Mouse (Mus musculus) MEL (cell line): ENCODE data around the gene Serf2.

ENCODE experiments used
- CHD2 ChIP-seq: IDR thresholded peaks from 2 replicates; pipeline ENCODE4 v1.6.1; 2011; ENCODE audit warnings: low read length, improper control_type of control experiment
- CTCF ChIP-seq, 3 experiments: IDR thresholded peaks in 2 of 3; conservative IDR thresholded peaks in 1 of 3; 2 replicates each; pipeline ENCODE4 v1.5.1; 2011 to 2012; ENCODE audit warnings: low read length in 3 of 3, low read depth in 2 of 3, mild to moderate bottlenecking in 2 of 3, improper control_type of control experiment in 1 of 3, inconsistent platforms in 1 of 3, mixed read lengths in 1 of 3, moderate library complexity in 1 of 3; ENCODE audit not compliant: control insufficient read depth in 1 of 3, insufficient read depth in 1 of 3, poor library complexity in 1 of 3, severe bottlenecking in 1 of 3
- EP300 ChIP-seq, 2 experiments: IDR thresholded peaks; 2 replicates each; pipeline ENCODE4 v1.6.1; 2011; ENCODE audit warnings: improper control_type of control experiment in 2 of 2, low read length in 2 of 2, low read depth in 1 of 2, mild to moderate bottlenecking in 1 of 2
- ETS1 ChIP-seq: IDR thresholded peaks from 2 replicates; pipeline ENCODE4 v1.6.1; 2012; ENCODE audit warnings: low read depth, mild to moderate bottlenecking, inconsistent platforms, low read length, improper control_type of control experiment, moderate library complexity
- JUND ChIP-seq: IDR thresholded peaks from 2 replicates; pipeline ENCODE4 v1.6.1; 2011; ENCODE audit warnings: low read depth, mild to moderate bottlenecking, improper control_type of control experiment, low read length
- NELFE ChIP-seq: IDR thresholded peaks from 2 replicates; pipeline ENCODE4 v1.6.1; 2011; ENCODE audit warnings: low read depth, low read length, improper control_type of control experiment
- POLR2A ChIP-seq, 2 experiments: IDR thresholded peaks; 2 replicates each; pipeline ENCODE4 v1.6.1; 2011 to 2012; ENCODE audit warnings: low read length in 2 of 2, mild to moderate bottlenecking in 2 of 2, control low read depth in 1 of 2, improper control_type of control experiment in 1 of 2, low read depth in 1 of 2, moderate library complexity in 1 of 2; ENCODE audit not compliant: control insufficient read depth in 1 of 2, insufficient read depth in 1 of 2, poor library complexity in 1 of 2
- TBP ChIP-seq: IDR thresholded peaks from 2 replicates; pipeline ENCODE4 v1.8.0; 2011; ENCODE audit warnings: low read depth, low read length, improper control_type of control experiment
- TCF12 ChIP-seq: IDR thresholded peaks from 2 replicates; pipeline ENCODE4 v1.6.1; 2014; ENCODE audit warnings: low read depth, mild to moderate bottlenecking, inconsistent platforms, low read length, improper control_type of control experiment, moderate library complexity
- ZC3H11A ChIP-seq: IDR thresholded peaks from 2 replicates; pipeline ENCODE4 v1.6.1; 2012; ENCODE audit warnings: low read depth, mild to moderate bottlenecking, inconsistent platforms, low read length, improper control_type of control experiment

DNA sequence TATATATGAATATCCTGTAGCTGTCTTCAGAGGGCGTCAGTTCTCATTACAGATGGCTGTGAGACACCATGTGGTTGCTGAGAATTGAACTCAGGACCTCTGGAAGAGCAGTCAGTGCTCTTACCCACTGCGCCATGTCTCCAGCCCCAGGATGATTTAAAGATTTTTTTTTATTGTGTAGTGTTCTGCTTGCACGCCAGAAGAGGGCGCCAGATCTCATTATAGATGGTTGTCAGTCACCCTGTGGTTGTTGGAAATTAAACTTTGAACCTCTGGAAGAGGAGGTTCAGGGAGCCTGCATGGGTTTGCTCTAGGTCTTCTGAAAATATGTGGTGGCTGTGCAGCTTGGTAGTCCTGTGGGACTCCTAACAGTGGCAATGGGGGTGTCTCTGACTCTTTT is 40.8 kb upstream of the Serf2 start:
- peak; percentile 50 to 73 (median 55) for TF ChIP-seq CTCF (IDR thresholded peaks at IDR 0.05 in 2 of 3, conservative IDR thresholded peaks at IDR 0.05 in 1 of 3; ENCODE audit: control insufficient read depth in 1 of 3, insufficient read depth in 1 of 3, low read depth in 2 of 3, low read length in 3 of 3, poor library complexity in 1 of 3, severe bottlenecking in 1 of 3)
- TF ChIP-seq TCF12 = no peak
- no peak for TF ChIP-seq CHD2
- no peak for TF ChIP-seq NELFE
- no peak for TF ChIP-seq EP300 (IDR thresholded peaks at IDR 0.05; ENCODE audit: low read depth in 1 of 2, low read length in 2 of 2)
- TF ChIP-seq POLR2A (IDR thresholded peaks at IDR 0.05; ENCODE audit: control insufficient read depth in 1 of 2, insufficient read depth in 1 of 2, low read depth in 1 of 2, low read length in 2 of 2, poor library complexity in 1 of 2) = no peak
- peak; percentile 60 for TF ChIP-seq ZC3H11A
- peak; percentile 85 for TF ChIP-seq TBP
- no peak for TF ChIP-seq ETS1
- TF ChIP-seq JUND = no peak
